Mouse (Mus musculus) hindbrain, embryonic 15.5 days (tissue): ENCODE results near the gene Klhl33. TPM values are rescaled to one million over a fixed set of nuclear protein-coding genes. Genes with fewer than 3 reads are reported as not detected.
A peak's percentile ranks its signal among the peaks of the same experiment; 100 is the strongest.
"Not testable (repeated sequence)": the region's sequence is repeated elsewhere in the genome, so short reads cannot be mapped to it uniquely, and the experiment has no call there.

Experiments used
- ATAC-seq: fragments of 200-750 bp; cut with Nextera tagmentation; 2 replicates; pipeline ENCODE4 v1.8.0; 2017; ENCODE audit warnings: low read depth, moderate number of reproducible peaks, moderate TSS enrichment; ENCODE audit not compliant: low FRiP score
- H3K27ac ChIP-seq: fragments of 300-500 bp; sonication (generic); replicated peaks from 2 replicates; pipeline ENCODE4 v1.5.1; 2015; ENCODE audit warnings: mild to moderate bottlenecking, inconsistent platforms
- H3K27me3 ChIP-seq: fragments of 300-500 bp; sonication (generic); 2 replicates; pipeline ENCODE4 v1.6.1; 2015; ENCODE audit warnings: control low read depth, inconsistent platforms
- H3K36me3 ChIP-seq: fragments of 300-500 bp; sonication (generic); 2 replicates; pipeline ENCODE4 v1.6.1; 2015; ENCODE audit warnings: control low read depth, inconsistent platforms
- H3K4me1 ChIP-seq: fragments of 300-500 bp; sonication (generic); replicated peaks from 2 replicates; pipeline ENCODE4 v1.6.1; 2015; ENCODE audit warnings: control low read depth, inconsistent platforms
- H3K4me2 ChIP-seq: fragments of 300-500 bp; sonication (generic); 2 replicates; pipeline ENCODE4 v1.6.1; 2015; ENCODE audit warnings: moderate library complexity, mild to moderate bottlenecking, inconsistent platforms
- H3K4me3 ChIP-seq: fragments of 300-500 bp; sonication (generic); 2 replicates; pipeline ENCODE4 v1.5.1; 2015; ENCODE audit warnings: mild to moderate bottlenecking, inconsistent platforms
- H3K9ac ChIP-seq: fragments of 300-500 bp; sonication (generic); 2 replicates; pipeline ENCODE4 v1.6.1; 2015; ENCODE audit warnings: inconsistent platforms
- H3K9me3 ChIP-seq: fragments of 300-500 bp; sonication (generic); 2 replicates; pipeline ENCODE4 v1.6.1; 2016; ENCODE audit warnings: control low read depth, inconsistent platforms
- WGBS: fragments of 180-500 bp; shearing (Covaris S2); methylation state at CpG from one replicate; pipeline ENCODE4 v1.1.7; 2015; 5-methylcytosine and 5-hydroxymethylcytosine counted together
- polyA plus RNA-seq: library from polyadenylated mRNA; unstranded; fragments of >200 nt; fragmentation: Nextera tagmentation; extraction: Ambion mirVana; gene quantifications from 2 replicates; pipeline ENCODE4 v1.2.1, GENCODE M21; 2015

Klhl33 gene
- 3.1 and 3.3 TPM in 2 replicates for polyA plus RNA-seq

GRCm38 (mm10) chr14:50897374-50897765 lies at the start of gene Klhl33:
Gene Klhl33 (minus strand): TSS chr14:50897507.
- ATAC-seq, result no peak
- H3K4me1 ChIP-seq, result peaks cover 18% of the 10 kb centered on the region
- H3K4me3 ChIP-seq, result peak within 1 kb of the TSS; percentile 56
- no peaks in the 10 kb centered on the region for H3K27me3 ChIP-seq
- 46% methylated on average over 7 of the region's 7 CpGs for WGBS
- H3K4me2 ChIP-seq, result peak within 1 kb of the TSS; percentile 96
- H3K9me3 ChIP-seq, result no peaks in the 10 kb centered on the region
- peak within 1 kb of the TSS; percentile 69 for H3K27ac ChIP-seq
- H3K36me3 ChIP-seq, result no peaks in the 10 kb centered on the region
- peak within 1 kb of the TSS; percentile 78 for H3K9ac ChIP-seq

DNA sequence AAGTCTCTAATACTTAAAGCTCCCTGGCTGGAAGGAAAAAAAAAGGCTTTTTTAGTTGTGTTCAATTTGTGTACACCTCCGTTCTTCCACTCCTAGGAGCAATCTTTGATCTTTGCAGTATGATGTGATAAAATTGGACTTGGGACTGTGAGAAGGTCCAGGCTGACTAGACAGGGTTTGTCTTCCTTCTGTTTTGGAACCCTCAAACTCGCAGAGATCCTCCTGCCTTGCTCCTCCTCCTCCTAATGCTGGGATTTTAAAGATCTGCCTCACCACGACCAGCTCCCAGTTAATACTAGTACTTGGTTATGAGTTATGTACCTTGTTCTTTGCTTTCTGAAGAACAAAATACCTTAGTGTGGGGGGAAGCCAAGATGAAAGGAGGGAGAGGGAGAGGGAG lies 48.2 kb upstream of the Klhl33 start:
- not testable (repeated sequence) for H3K4me1 ChIP-seq, H3K36me3 ChIP-seq, ATAC-seq, H3K9me3 ChIP-seq, H3K27me3 ChIP-seq
- H3K4me2 ChIP-seq, result peak overlapping the region; percentile 61
- peak overlapping the region; percentile 46; the same call in 1 of the 2 replicates for H3K9ac ChIP-seq
- WGBS, result 33% methylated on average over 3 of the region's 3 CpGs
- H3K27ac ChIP-seq, result peak overlapping the region; percentile 90; the same call in 1 of the 2 replicates
- H3K4me3 ChIP-seq, result peak overlapping the region; percentile 52

DNA sequence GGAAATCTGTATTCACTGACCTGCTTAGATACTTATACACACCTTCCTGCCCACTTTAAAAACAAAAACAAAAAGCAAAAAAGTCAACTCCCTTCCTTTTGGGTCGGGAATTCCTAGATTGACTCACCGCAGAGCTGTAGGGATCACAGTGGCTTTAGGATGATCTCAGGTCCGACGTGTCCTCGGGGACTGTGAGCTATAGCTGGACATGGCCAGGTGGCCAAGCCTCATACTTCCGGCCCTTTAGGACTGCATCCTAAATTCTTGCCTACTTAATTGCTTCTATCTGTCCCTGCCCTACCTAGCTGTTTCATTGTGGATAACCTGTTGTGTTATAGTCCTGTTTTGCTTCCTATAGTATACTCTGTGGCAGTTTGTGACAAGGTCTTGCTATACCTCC lies 47.8 kb upstream of the Klhl33 start:
- H3K4me1 ChIP-seq, H3K36me3 ChIP-seq, H3K27me3 ChIP-seq, H3K9me3 ChIP-seq, ATAC-seq: not testable (repeated sequence)
- WGBS, result 12% methylated on average over 6 of the region's 6 CpGs
- Histone ChIP-seq H3K4me2 (peak overlapping the region; percentile 61), H3K4me3 (peak overlapping the region; percentile 52), H3K9ac (peak overlapping the region; percentile 46), H3K27ac (peak overlapping the region; percentile 90)

- not testable (repeated sequence) for H3K9me3 ChIP-seq, H3K4me1 ChIP-seq, H3K36me3 ChIP-seq, H3K27me3 ChIP-seq
- peak; percentile 97 for ATAC-seq
- H3K4me3 ChIP-seq, result peak overlapping the region; percentile 52
- under 1% methylated on average over 15 of the region's 15 CpGs for WGBS
- peak overlapping the region; percentile 61 for H3K4me2 ChIP-seq
- peak overlapping the region; percentile 90 for H3K27ac ChIP-seq
- peak overlapping the region; percentile 46 for H3K9ac ChIP-seq
Observed at GRCm38 (mm10) chr14:50944668-50945033, 47.3 kb upstream of the Klhl33 start.

DNA sequence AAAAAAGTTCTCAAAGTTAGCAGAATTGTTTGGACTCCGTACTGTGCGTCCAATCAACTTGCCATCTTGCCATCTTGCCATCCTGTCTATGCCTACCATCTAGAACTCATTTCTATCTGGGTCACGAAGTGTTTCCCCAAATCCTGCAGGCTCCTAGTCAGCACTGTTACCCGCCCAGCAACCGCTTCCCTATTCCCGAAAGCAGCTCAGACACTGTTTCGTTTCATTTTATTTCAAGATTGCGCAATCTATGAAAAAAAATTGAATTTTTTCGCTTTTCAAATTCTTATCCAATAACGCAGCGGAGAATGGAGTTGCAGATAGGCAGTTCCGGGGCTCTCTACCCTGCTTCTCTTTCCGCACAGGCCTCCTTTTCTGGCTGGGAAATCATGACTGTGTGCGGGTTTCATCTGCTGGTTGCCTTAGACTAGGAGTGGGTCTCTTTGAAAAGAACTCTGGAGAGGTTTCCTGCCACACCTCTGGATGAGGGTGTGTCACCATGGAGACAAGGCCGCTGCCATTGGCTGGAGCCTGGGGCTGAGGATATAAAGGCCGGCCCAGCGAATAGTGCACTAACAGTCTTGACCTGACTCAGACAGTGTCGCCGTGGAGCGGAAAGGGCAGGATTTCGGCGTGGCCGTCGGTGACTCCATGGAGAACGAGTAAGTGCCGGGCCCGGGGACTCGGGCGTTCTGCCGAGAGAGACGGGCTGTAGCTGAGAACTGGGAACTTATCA lies 46.8 kb upstream of the Klhl33 start, which contains the start of gene Gm49342:
Gm49342 (plus strand) TSS at position 586 of the 736 bp plus-strand sequence.
- WGBS, result 18% methylated on average over 31 of the region's 31 CpGs
- Histone ChIP-seq H3K4me1 (peaks cover 9% of the 10 kb centered on the region), H3K4me2 (peak within 1 kb of the TSS; percentile 61), H3K27ac (peak within 1 kb of the TSS; percentile 90), H3K4me3 (peak within 1 kb of the TSS; percentile 52), H3K36me3 (no peaks in the 10 kb centered on the region), H3K27me3 (no peaks in the 10 kb centered on the region), H3K9ac (peak within 1 kb of the TSS; percentile 46), H3K9me3 (no peaks in the 10 kb centered on the region)
- peak; percentile 98 for ATAC-seq

DNA sequence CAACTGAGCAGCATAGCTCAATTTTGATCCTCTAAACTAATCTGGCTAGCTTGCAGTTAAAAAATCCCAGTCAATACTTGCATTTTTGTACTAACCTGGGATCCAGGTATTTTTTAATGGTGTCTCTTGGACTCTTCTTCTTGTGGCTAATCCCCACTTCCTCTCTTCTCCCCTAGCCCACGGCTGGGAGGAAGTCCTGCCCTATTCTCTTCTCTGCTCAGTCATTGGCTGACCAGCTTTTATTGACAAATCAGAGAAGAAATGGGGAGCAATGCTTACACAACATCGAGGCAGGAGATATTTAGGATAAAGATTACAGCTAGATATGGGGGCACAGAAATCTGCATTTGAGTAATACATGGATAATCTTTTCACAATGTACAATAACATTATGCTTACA lies 41.6 kb upstream of the Klhl33 start:
- no peak overlapping the region for H3K9ac ChIP-seq
- H3K36me3 ChIP-seq, result no peaks in the 10 kb centered on the region
- no peak overlapping the region for H3K4me2 ChIP-seq
- H3K27me3 ChIP-seq, result no peaks in the 10 kb centered on the region
- WGBS, result 48% methylated on average over 2 of the region's 2 CpGs
- no peak overlapping the region for H3K4me3 ChIP-seq
- peaks cover 1% of the 10 kb centered on the region; the same call in 1 of the 2 replicates for H3K4me1 ChIP-seq
- H3K27ac ChIP-seq, result no peak overlapping the region
- H3K9me3 ChIP-seq, result no peaks in the 10 kb centered on the region
- no peak for ATAC-seq

DNA sequence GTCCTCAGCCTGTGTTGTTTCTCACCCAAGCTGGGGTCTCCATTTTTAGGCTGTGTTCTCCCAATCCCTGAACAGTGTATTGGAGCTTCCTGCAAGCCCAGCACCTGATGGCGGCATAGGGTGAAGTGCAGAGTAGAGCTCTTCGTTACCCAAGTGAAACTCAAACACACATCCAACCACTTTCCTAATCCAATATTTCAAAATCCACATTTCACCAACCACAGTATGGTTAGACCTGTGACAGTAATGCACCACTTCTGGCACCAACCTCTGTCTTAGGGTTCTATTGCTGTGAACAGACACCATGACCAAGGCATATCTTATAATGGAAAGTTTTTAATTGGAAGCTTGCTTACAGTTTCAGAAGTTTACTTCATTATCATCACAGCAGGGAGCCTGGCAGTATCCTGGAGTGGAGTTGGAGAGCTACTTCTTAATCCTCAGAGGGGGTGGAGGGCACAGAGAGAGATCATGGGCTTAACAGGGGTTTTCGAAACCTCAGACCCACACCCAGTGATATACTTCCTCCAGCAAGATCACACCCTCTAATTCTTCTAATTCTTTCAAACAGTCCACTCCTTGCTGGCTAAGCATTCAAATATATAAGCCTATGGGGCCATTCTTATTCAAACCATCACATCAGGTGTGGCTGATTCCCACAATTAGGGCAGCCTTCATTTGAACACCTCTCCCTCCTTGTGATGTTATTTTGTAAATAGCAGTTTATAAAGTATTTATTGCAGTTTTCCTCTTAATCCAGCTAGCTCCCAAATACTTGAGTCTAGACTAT lies 41.0 kb upstream of the Klhl33 start:
- WGBS, result 93% methylated on average over 3 of the region's 3 CpGs
- no peak overlapping the region for H3K9ac ChIP-seq
- no peak overlapping the region for H3K4me3 ChIP-seq
- no peaks in the 10 kb centered on the region for H3K27me3 ChIP-seq
- H3K4me2 ChIP-seq, result no peak overlapping the region
- H3K4me1 ChIP-seq, result no peaks in the 10 kb centered on the region
- no peak for ATAC-seq
- no peaks in the 10 kb centered on the region for H3K36me3 ChIP-seq
- no peaks in the 10 kb centered on the region for H3K9me3 ChIP-seq
- no peak overlapping the region for H3K27ac ChIP-seq

- ATAC-seq, result no peak
- Histone ChIP-seq H3K9me3 (no peaks in the 10 kb centered on the region), H3K9ac (no peak overlapping the region), H3K4me1 (peaks cover 5% of the 10 kb centered on the region), H3K4me2 (no peak overlapping the region), H3K27me3 (no peaks in the 10 kb centered on the region), H3K27ac (no peak overlapping the region), H3K36me3 (no peaks in the 10 kb centered on the region), H3K4me3 (no peak overlapping the region)
- WGBS, result 61% methylated on average over 1 of the region's 1 CpGs
Observed at GRCm38 (mm10) chr14:50936649-50937048, 39.3 kb upstream of the Klhl33 start.

GRCm38 (mm10) chr14:50931493-50932020 lies 34.2 kb upstream of the Klhl33 start:
- H3K27ac ChIP-seq, result peak overlapping the region; percentile 91
- ATAC-seq, result no peak
- 11% methylated on average over 12 of the region's 12 CpGs for WGBS
- no peaks in the 10 kb centered on the region for H3K9me3 ChIP-seq
- peak overlapping the region; percentile 74 for H3K4me2 ChIP-seq
- no peaks in the 10 kb centered on the region for H3K27me3 ChIP-seq
- peaks cover 27% of the 10 kb centered on the region for H3K36me3 ChIP-seq
- H3K9ac ChIP-seq, result peak overlapping the region; percentile 66
- H3K4me1 ChIP-seq, result peaks cover 36% of the 10 kb centered on the region
- H3K4me3 ChIP-seq, result peak overlapping the region; percentile 94

DNA sequence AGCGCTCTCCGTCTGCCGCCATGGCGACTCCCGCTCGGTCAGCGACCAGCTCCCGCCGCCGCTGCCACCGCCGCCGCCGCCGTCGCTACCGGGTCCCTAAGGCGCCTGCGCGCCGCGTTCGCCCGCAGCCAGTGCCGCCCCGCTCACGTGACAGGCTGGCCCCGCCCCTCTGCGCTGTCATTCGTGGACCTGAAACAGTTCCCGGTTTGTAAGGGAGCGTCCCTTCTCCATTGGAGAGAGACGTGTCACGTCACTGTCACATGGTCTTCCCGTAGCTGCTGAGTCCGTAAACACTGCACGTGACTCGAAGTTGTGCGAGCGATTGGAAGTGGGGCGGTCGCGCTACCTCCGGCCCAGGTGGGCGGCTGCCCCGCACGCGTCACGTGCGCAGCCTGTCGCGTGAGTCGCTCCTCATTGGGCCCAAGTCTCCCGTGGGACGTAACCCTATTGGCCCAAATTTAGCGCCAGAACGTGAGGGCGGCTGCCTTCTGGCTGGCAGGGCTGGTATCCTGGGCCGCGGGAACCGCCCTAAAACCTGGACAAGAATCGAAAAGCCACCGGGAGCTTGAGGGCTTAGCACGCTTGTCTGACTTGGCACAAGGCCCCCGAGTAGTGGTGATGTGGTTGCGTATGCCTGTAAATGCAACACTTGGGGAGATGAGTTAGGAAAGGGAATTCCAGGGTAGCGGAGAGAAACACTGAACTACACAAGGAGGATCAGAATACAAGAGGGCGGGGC lies 33.6 kb upstream of the Klhl33 start, which contains the start of the genes Pip4p1 and Pnp:
Pip4p1 (minus strand) TSS at position 103 of the 739 bp plus-strand sequence.
Pnp (plus strand) TSS at position 329 of the 739 bp plus-strand sequence.
- Histone ChIP-seq H3K4me2 (peak within 1 kb of the TSS; percentile 91), H3K36me3 (peaks cover 30% of the 10 kb centered on the region), H3K9ac (peak within 1 kb of the TSS; percentile 97), H3K4me1 (peaks cover 42% of the 10 kb centered on the region), H3K9me3 (no peaks in the 10 kb centered on the region), H3K4me3 (peak within 1 kb of the TSS; percentile 94), H3K27ac (peak within 1 kb of the TSS; percentile 91), H3K27me3 (no peaks in the 10 kb centered on the region)
- peak; percentile 100 for ATAC-seq
- under 1% methylated on average over 68 of the region's 68 CpGs for WGBS

GRCm38 (mm10) chr14:50930377-50930753 lies 33.1 kb upstream of the Klhl33 start:
- peak overlapping the region; percentile 89 for H3K27ac ChIP-seq
- peak overlapping the region; percentile 94 for H3K4me3 ChIP-seq
- no peaks in the 10 kb centered on the region for H3K9me3 ChIP-seq
- 1% methylated on average over 38 of the region's 38 CpGs for WGBS
- peak overlapping the region; percentile 97 for H3K9ac ChIP-seq
- peak overlapping the region; percentile 91 for H3K4me2 ChIP-seq
- no peaks in the 10 kb centered on the region for H3K27me3 ChIP-seq
- H3K36me3 ChIP-seq, result peaks cover 30% of the 10 kb centered on the region
- H3K4me1 ChIP-seq, result peaks cover 48% of the 10 kb centered on the region
- ATAC-seq, result peak; percentile 54
